Mouse (Mus musculus): Measurements from ENCODE around the gene Cox7a2l.

Cox7a2l gene

DNA sequence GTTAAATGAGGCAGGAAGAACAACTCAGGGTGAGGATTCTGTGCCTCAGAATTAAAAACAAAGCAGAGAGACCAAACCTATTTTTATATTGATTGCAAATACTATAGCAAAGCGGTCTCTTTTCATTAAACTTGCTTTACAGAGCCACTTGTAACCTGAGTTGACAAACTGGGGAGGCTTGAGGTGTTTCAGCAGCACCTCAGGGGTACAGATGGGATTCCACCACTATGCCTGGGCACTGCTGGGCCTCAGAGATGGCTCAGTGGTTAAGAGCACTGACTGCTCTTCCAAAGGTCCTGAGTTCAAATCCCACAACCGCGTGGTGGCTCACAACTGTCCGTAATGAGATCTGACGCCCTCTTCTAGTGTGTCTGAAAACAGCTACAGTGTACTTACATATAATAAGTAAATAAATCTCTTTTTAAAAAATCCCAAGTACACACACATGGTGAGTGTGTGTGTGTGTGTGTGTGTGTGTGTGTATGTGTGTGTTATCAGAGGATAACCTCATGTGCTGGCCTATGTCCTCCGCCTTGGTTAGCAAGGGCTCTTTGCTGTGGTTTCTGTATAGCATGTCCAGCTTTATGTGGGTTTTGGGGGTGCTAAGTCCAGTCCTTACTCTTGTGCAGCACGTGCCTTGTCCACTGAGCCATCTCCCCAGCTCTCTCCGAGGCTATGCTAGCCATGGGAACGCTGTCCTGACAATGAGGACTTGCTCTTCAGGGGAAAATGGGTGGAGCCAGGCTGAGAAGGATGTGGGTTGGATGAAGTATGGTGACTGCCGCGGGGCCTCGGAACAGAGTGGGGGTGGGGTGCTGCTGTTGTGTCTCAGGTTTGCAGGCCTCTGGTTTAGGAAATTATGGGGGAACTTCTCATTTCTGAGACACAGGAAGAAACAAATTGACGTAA, 9.7 kb upstream of the Cox7a2l start:
- in situ Hi-C loops (cut with MboI; ENCODE audit: low sequenced_read_pairs), result no loop called here

DNA sequence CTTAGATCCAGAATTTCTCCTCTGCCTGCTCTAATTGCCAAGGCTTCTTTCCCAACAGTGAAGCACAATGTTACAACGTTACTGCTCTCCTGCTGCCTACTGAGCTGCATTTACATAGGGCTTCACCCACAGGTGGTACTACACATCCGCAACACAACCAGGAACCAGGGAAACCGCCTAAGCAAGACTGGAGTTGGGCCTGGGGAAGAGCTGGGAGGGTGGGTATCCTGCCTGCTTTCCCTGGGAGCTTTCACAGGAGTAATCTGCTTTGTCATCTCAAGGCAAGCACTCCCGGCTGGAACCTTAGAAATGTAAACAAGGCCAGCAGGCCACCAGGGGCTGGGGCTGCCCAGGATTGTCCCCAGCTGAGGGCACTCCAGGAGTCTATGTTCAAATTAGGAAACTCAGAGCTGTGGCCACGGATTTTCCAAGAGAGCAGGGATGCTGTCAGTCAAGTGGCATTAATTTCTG, 9.0 kb upstream of the Cox7a2l start:
- in situ Hi-C loops (cut with MboI; ENCODE audit: low sequenced_read_pairs), result no loop called here

DNA sequence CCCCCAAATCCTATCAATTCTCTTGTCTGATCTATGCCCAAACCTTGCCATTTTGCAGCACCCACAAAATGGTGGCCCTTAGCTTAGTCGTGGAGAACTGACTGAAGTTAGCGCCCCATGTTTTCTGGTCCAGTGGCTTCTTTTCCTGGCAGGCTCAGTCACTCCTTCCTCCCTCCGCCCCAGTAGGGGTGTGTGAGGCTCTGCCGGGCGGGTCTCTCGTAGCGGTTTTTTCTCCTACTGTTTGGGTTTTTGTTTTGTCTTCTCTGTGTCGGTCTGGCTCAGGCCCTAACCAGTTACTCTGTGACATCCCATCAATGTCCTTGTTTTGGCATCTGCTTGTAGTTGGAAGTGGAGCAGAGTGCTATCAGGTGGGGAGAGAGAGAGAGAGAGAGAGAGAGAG, 8.5 kb upstream of the Cox7a2l start:
- in situ Hi-C loops (cut with MboI; ENCODE audit: low sequenced_read_pairs), result no loop called here

DNA sequence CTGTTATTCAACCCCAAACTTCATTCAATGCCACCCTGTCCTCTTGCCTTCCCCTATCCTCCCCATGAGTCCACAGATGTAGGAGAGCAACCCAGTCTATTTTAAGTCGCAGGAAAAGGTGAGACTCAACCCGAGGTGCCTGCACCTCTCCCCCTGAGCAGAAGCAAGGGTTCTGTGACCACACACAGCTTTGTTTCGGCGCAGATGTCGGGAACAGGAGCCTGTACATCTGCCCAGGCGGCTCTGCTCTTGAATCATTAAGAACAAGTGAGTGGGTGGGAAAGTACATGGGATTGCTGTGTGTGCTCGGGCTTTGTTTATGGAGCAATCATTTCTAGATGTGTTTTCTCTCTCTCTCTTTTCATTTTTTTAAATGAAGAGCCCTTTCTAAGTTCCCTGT, 7.6 kb upstream of the Cox7a2l start:
- in situ Hi-C loops (cut with MboI; ENCODE audit: low sequenced_read_pairs), result no loop called here

DNA sequence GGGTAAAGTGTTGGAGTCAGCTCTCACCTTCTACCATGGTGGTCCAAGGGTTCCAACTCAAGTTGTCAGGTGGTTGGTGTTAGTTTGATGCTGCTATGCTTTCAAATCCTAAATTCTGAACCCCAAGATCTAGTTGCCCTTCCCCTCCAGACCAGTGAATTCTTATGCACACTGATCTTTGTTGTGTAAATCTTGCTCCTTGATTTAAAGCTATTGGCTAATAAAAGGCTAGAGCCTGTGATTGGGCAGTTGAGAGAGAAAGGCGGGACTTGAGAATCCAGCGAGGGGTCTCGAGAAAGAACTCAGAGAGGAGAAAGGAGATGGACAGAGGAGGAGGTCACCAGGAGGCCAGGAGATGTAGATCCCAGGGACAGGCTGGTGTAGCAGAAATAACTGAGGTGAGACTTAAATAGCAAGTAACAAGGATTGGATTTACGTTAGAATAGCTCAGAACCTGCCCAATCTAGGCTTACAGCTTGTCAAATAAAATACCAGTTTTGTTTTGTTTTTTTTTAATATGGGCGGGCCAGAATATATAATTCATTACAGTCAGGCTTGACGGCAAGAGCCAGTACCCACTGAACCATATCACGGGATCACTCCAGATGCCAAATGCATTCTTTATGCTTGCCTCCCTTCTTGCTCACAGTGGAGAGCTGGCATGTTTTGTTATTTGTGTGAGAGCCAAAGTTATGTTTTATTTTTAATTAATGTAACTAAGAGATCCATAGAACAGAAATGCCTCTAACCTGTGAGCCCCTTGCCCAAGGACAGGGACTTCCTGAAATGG, 5.7 kb upstream of the Cox7a2l start:
- in situ Hi-C loops (cut with MboI; ENCODE audit: low sequenced_read_pairs), result no loop called here

DNA sequence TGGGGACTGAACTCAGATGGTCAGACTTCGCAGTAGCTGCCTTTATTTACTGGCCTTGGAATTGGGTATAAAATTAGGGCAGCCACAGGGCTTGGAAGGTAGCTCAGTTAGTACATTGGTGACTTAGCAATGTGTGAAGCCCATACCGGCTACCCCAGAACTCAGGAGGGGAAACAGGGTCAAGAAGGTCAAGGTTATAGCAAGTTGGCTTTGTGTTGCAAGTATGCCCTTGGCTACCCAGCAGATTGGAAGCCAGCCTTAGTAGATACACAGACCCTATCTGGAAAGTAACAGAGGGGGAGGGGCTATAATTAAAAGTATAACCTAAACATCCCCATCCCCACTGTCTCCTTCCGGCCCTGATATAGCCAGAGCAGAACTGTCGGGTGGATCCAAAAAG, 4.8 kb upstream of the Cox7a2l start:
- in situ Hi-C loops (cut with MboI; ENCODE audit: low sequenced_read_pairs), result no loop called here

DNA sequence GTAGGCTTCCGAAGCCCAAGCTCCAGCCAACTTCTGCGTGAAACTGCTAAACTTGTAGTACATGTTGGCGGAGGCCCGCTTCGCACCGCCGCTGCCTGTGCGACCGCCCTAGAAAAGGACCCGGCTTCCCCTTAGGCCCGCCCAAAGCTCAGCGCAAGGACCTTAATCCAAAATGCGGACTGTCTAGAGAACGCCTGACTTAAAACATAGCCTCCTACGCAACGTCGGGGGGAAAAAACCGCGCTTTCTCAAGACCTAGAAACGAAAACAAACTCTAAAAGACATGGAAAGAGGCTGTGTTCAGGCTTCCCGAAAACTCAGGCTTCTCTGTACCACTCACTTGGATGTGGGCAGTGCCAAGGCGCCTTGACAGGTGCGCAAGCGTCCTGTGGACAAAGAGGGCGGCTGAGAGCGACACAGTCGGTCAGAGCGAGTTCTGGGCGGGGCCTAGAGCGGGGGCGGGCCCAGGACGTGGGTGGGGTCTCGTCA, 2.9 kb downstream of the Cox7a2l start:
- in situ Hi-C loops (cut with MboI; ENCODE audit: low sequenced_read_pairs), result no loop called here

DNA sequence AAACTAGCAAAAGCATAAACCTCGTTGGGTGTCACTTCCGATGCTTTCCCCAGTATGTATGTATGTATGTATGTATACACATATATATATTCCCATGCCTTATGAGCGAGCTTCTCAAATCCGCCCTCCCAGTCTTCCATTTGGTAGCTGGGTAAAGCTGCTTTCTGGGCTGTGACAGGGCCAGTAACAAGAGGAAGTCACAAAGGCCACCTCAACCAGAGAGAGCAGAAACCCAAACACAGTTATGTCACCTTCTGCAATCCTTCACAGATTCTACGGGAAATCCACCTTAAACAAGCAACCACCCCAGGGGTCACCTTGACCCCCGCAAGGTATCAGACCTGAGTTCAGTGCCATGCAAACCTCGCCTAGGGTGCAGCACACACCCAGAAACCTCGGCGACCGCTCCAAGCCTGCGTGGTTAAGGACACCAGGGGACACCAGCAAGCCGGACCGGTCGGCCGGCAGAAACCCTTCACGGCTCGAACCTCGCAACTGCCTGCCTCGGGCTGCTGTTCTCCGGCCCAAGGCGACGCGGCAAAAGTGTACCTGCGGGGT, 3.4 kb downstream of the Cox7a2l start:
- in situ Hi-C loops (cut with MboI; ENCODE audit: low sequenced_read_pairs), result no loop called here

DNA sequence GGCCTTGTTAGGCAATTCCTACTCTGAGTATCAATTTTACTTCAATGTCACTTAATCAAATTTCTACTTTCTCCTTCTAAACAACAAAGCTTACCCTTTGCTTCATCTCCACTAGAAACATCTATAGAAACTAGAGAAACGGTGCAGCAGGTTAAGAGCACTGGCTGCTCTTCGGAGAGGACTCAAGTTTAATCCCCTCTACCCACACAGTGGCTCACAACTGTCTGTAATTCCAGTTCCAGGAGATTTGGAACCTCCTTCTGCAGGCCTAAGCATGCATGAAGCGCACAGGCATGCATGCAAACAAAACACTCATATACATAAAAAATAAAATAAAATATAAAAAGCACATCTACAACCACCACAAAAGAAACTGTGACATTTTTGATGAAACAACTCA, 5.0 kb downstream of the Cox7a2l start:
- in situ Hi-C loops (cut with MboI; ENCODE audit: low sequenced_read_pairs), result no loop called here

DNA sequence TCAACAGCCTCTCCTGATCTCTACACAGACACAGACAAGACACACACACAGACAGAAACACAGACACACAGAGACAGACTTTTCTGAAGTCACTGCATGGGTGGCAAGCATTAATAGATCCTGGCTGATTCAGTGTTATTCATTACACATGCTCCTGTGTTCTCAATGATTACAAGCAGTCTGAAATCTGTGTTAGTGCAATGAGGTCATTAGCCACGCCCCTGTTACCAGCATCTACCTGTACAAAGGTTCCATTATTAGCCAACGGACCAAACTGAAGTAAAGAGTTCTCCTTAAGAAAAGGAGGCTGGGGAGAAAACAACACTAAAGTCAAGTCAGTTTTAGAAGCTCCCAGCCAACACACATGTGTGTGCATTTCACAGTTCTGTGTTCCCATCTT, 13.4 kb downstream of the Cox7a2l start:
- in situ Hi-C loops (cut with MboI; ENCODE audit: low sequenced_read_pairs), result no loop called here

DNA sequence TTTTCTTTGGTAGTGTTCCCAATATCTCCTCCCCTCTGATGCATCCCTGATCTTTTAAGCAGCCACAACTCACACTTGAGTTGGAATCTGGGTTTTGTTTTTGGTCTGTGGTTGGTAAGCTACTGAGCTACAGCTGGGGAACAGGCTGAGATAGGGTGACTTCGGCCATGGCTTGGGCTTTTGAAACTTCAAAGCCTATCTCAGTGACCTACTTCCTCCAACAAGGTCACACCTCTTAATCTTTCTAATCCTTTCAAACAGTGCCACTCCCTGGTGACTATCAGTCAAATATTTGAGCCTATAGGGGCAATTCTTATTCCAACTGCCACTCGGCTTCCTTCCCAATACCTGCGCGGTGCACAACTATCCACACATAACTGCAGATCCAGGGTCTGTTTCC, 17.4 kb downstream of the Cox7a2l start:
- in situ Hi-C loops (cut with MboI; ENCODE audit: low sequenced_read_pairs), result no loop called here

DNA sequence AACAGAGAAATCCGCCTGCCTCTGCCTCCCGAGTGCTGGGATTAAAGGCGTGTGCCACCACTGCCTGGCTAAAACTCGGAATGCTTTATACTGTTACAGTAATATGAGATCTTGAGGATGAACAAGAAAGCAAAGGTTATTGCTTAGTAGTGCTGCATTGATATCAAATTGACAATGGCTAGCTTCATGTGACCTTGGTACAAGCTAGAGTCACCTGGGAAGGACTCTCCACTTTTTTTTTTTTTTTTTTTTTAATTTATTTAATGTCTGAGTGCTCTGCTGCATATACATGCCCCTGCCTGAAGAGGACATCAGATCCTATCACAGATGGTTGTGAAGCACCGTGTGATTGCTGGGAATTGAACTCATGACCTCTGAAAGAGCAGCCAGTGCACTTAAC, 18.2 kb downstream of the Cox7a2l start:
- in situ Hi-C loops (cut with MboI; ENCODE audit: low sequenced_read_pairs), result no loop called here

DNA sequence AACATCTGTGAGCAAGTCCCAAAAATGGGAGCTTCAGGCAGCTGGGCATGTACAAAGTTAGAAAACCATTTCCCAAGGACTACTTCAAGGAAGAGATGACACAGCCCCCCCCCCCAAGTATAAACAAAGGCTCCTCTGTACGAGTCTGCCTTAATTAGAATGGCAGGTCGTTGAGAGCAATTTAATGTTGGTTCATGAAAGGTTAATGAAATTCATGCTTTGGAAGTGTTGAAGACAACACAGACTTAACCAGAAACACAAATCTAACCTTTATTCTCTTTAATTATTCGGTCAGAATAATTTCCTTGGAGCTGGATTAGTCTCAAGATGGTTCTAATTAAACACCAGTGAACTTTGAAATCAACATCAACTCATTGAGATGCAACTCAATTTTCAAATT, 29.4 kb downstream of the Cox7a2l start:
- in situ Hi-C loops (cut with MboI; ENCODE audit: low sequenced_read_pairs), result no loop called here

DNA sequence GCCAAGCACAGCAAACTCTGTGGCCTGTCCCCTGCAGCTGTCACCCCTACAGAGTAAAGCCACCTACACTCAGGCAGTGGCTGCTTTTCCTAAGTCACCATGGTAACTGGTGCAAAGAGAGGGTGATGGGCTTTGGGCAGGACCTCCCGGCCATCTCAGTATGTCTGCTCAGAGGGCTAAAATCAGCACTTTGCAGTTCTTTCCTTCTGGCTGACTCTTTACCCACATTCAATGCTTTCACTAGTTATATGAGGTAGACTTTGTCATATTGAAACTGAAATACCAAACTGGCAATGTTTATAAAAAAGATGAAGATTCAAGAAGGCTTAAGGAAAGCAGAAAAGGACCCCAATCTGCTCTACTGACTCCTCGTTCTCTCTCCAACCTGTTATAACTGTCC, 33.3 kb downstream of the Cox7a2l start:
- in situ Hi-C loops (cut with MboI; ENCODE audit: low sequenced_read_pairs), result no loop called here

DNA sequence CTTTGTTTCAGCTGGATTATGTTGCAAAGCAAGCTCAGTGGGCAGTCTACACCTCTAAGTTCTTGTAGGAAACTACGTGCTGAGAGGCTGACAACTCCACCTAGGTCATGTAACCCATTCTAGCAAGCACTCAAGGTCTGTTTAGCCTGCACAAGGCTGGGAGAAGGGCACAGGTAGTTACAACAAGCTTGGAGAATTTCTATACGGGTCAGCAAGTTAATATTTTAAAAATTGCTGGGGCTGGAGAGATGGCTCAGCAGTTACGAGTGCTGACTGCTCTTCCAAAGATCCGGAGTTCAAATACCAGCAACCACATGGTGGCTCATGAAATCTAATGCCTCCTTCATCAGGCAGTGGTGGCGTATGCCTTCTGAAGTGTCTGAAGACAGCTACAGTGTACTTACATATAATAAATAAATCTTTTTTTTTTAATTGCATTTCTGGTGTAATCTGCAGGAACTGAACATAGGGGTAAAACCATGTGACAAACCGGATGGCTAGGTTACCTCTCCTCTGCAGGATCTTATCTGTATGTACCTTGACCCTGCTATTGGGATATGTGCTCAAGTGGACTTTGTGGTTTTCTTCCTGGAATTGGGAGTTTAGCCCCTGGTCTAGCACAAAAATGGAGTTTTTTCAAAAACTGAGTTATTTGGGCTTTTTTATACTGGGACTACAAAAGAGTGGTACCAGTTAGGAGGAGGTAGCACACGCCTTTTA, 34.2 kb downstream of the Cox7a2l start:
- in situ Hi-C loops (cut with MboI; ENCODE audit: low sequenced_read_pairs), result no loop called here

DNA sequence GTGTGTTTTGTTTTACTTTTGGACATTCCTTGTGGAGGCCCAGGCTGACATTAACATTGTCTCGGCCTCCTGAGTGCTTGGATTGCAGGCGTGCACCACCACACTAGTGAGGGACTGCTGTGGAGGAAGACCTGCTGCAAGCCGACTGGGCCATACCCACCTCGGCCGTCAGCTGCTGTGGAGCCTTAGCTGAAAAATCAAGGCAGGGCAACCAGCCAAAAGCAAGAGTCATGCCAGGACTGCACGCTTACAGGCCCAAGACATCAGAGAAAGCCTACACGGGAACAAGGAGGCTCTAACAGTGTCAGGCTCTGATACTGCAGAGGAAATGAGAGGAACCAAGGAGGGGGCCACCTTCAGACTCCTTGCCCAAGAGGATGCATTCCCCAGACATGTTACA, 35.6 kb downstream of the Cox7a2l start:
- in situ Hi-C loops (cut with MboI; ENCODE audit: low sequenced_read_pairs), result no loop called here

DNA sequence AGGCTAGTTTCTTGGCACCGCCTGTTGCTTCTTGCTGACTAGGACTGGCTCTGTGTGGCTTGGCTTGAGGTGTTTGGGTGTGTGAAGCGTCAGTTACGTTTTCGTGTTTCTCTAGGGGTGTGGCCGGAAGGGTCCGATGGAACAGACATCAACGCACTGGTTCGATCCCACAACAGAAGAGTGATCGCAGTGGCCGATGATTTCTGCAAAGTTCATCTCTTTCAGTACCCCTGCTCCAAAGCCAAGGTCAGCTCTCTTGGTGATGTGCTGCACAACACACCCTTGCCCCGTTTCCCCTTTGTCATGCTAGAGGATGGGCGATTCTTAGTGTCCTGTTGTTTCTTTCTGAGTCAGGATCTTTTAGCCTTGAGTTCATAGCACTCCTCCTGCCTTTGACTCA, 40.0 kb downstream of the Cox7a2l start:
- in situ Hi-C loops (cut with MboI; ENCODE audit: low sequenced_read_pairs), result no loop called here

DNA sequence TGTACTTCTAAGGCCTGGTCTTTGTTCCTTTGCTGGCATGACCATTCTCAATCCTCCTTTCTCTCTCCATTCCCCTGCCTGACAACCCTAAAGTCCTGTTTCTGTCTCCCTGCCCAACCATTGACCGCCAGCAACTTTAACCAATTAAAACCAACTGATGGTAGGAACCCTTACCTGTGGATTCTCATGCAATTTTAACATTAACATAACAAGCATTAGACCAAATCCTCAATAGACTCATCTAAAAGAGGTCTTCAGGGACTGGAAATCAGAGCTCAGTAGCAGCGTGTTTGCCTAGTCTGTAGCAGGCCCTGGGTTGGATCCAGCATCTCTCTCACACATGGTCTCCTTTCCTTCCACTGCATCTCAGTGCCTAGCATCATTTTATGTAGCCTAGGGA, 47.5 kb downstream of the Cox7a2l start:
- in situ Hi-C loops (cut with MboI; ENCODE audit: low sequenced_read_pairs), result no loop called here

DNA sequence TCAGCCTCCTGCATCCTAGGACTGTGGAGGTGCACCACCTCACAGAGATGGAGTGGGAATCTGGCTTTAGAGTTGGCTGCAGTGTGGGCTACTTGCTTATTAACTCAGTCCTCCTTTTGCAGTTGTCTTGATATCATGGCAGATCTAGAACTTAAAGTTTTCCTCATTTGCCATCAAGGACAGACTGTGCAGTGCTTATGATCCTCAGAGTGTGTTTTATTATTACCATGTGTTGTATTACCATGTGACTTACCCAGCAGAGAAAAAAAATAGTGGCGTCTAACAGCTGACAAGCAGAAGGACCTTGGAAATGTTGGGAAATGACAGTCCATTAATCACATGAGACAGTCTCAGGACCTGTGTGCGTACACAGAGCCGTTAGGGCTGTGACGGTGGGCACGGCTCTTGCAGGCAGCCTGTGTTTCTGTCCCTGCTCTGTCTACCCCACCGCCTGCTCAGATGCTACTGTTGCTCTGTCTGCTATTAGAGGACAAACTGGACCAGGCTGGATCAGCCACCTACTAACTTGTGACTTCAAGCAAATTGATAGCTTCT, 50.4 kb downstream of the Cox7a2l start:
- in situ Hi-C loops (cut with MboI; ENCODE audit: low sequenced_read_pairs), result no loop called here

DNA sequence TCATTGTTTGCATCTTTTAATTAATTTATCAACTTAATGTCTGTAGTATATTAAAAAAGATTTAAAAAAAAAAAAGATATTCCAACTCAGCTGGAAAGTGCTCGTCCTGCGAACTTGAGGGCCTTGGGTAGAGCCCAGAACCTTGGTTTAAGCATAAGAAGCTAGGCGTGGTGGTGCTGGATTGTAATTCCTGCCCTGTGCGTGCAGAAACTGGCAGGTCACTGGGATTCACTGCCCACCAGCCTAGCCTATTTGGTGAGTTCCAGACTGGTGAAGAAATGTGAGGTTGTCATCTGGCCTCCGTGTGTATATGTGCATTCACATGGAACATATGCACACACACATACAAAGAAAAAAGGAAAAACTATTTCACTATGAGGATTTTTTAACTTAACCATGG, 51.2 kb downstream of the Cox7a2l start:
- in situ Hi-C loops (cut with MboI; ENCODE audit: low sequenced_read_pairs), result no loop called here

DNA sequence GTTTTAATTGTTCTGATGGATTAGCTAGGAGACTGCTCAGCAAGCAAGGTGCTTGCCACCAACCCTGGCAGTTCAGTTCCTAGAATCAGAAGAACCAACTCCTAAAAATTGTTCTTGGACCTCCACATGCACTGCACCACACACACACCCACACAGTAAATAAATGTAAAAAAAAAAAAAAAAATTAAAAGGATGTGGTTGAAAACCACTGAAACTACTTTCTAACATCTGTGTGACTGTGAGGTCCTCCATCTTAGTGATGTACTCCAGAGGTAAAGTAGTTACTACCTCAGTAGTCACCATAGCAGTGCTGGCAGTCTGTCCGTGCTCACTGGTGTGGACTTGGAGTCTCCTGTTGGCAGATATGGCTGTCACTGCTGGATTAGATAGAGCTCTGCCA, 59.9 kb downstream of the Cox7a2l start:
- in situ Hi-C loops (cut with MboI; ENCODE audit: low sequenced_read_pairs), result no loop called here
